Mouse (Mus musculus): ENCODE results near the gene Lrrc10. TPM values are rescaled to one million over a fixed set of nuclear protein-coding genes. Genes with fewer than 3 reads are reported as not detected.
"Not testable (repeated sequence)": the region's sequence is repeated elsewhere in the genome, so short reads cannot be mapped to it uniquely, and the experiment has no call there.

The Lrrc10 gene
- under 1 TPM in 1 of 2 experiments, not detected in 1; 0.37 TPM for total RNA-seq (2021)
- long read RNA-seq, experiment 1: 0 reads
- long read RNA-seq, experiment 2: 0 reads

- DNase-seq (ENCODE audit: low spot score): no peak
These were observed at the start of gene Lrrc10 for GRCm38 (mm10) chr10:117045175-117046056. Lrrc10 (plus strand) TSS chr10:117045341.

GRCm38 (mm10) chr10:116995584-116996235 lies 49.4 kb upstream of the Lrrc10 start:
- DNase-seq (ENCODE audit: low spot score): no peak

- peak; percentile 84 for DNase-seq (ENCODE audit: low spot score)
These were observed 48.9 kb upstream of the Lrrc10 start for GRCm38 (mm10) chr10:116996236-116996600.

- DNase-seq (ENCODE audit: low spot score): peak; percentile 66
These were observed 46.3 kb upstream of the Lrrc10 start for GRCm38 (mm10) chr10:116998716-116999455.

GRCm38 (mm10) chr10:117000975-117001374 lies 44.2 kb upstream of the Lrrc10 start:
- DNase-seq (ENCODE audit: low spot score): peak; percentile 17

GRCm38 (mm10) chr10:117004695-117005094 lies 40.4 kb upstream of the Lrrc10 start:
- DNase-seq (ENCODE audit: low spot score): no peak

GRCm38 (mm10) chr10:117005707-117006464 lies 39.3 kb upstream of the Lrrc10 start:
- no peak for DNase-seq (ENCODE audit: low spot score)

GRCm38 (mm10) chr10:117009691-117010090 lies 35.5 kb upstream of the Lrrc10 start:
- DNase-seq (ENCODE audit: low spot score): no peak

GRCm38 (mm10) chr10:117011047-117011446 lies 34.1 kb upstream of the Lrrc10 start:
- DNase-seq (ENCODE audit: low spot score): no peak

- DNase-seq (ENCODE audit: low spot score): no peak
These were observed 31.3 kb upstream of the Lrrc10 start for GRCm38 (mm10) chr10:117013689-117014390.

GRCm38 (mm10) chr10:117014565-117014964 lies 30.6 kb upstream of the Lrrc10 start:
- DNase-seq (ENCODE audit: low spot score): no peak

- DNase-seq (ENCODE audit: low spot score): peak; percentile 69
These were observed 26.8 kb upstream of the Lrrc10 start for GRCm38 (mm10) chr10:117018281-117018840.

- DNase-seq (ENCODE audit: low spot score): peak; percentile 86
These were observed 24.0 kb upstream of the Lrrc10 start for GRCm38 (mm10) chr10:117021020-117021754.

- no peak for DNase-seq (ENCODE audit: low spot score)
These were observed 21.4 kb upstream of the Lrrc10 start for GRCm38 (mm10) chr10:117023693-117024092.

- not testable (repeated sequence) for DNase-seq (ENCODE audit: low spot score)
These were observed 19.4 kb upstream of the Lrrc10 start for GRCm38 (mm10) chr10:117025776-117026175.

- DNase-seq (ENCODE audit: low spot score): no peak
These were observed 19.0 kb upstream of the Lrrc10 start for GRCm38 (mm10) chr10:117026176-117026575.

GRCm38 (mm10) chr10:117031160-117031559 lies 14.0 kb upstream of the Lrrc10 start:
- DNase-seq (ENCODE audit: low spot score): no peak

- peak; percentile 86 for DNase-seq (ENCODE audit: low spot score)
These were observed 11.4 kb upstream of the Lrrc10 start for GRCm38 (mm10) chr10:117033785-117034184.

- no peak for DNase-seq (ENCODE audit: low spot score)
These were observed 4.8 kb upstream of the Lrrc10 start for GRCm38 (mm10) chr10:117040355-117040754.
